Mouse (Mus musculus) hindbrain, embryonic 16.5 days (tissue): ENCODE results near the gene Sf3a3. TPM values are rescaled to one million over a fixed set of nuclear protein-coding genes. Genes with fewer than 3 reads are reported as not detected.
"Not testable (repeated sequence)": the region's sequence is repeated elsewhere in the genome, so short reads cannot be mapped to it uniquely, and the experiment has no call there.

Experiments used
- ATAC-seq: fragments of 200-750 bp; cut with Nextera tagmentation; 2 replicates; pipeline ENCODE4 v1.8.0; 2017; ENCODE audit warnings: moderate TSS enrichment, moderate library complexity
- H3K27ac ChIP-seq: fragments of 300-500 bp; sonication (generic); 2 replicates; pipeline ENCODE4 v1.5.1; 2014; ENCODE audit warnings: low read depth, mild to moderate bottlenecking, control low read depth, low read length, moderate library complexity
- H3K27me3 ChIP-seq: fragments of 300-500 bp; sonication (generic); replicated peaks from 2 replicates; pipeline ENCODE4 v1.6.1; 2014; ENCODE audit warnings: low read length; ENCODE audit not compliant: control insufficient read depth, insufficient read depth
- H3K36me3 ChIP-seq: fragments of 300-500 bp; sonication (generic); 2 replicates; pipeline ENCODE4 v1.6.1; 2014; ENCODE audit warnings: mild to moderate bottlenecking, low read length, moderate library complexity, mixed read lengths; ENCODE audit not compliant: control insufficient read depth, insufficient read depth
- H3K4me1 ChIP-seq: fragments of 300-500 bp; sonication (generic); 2 replicates; pipeline ENCODE4 v1.6.1; 2014; ENCODE audit warnings: low read depth, low read length; ENCODE audit not compliant: control insufficient read depth, insufficient read depth
- H3K4me2 ChIP-seq: fragments of 300-500 bp; sonication (generic); 2 replicates; pipeline ENCODE4 v1.6.1; 2014; ENCODE audit warnings: mild to moderate bottlenecking, low read length, control low read depth, moderate library complexity
- H3K4me3 ChIP-seq: fragments of 300-500 bp; sonication (generic); 2 replicates; pipeline ENCODE4 v1.5.1; 2014; ENCODE audit warnings: mild to moderate bottlenecking, low read length, control low read depth, moderate library complexity
- H3K9ac ChIP-seq: fragments of 300-500 bp; sonication (generic); 2 replicates; pipeline ENCODE4 v1.6.1; 2014; ENCODE audit warnings: low read depth, mild to moderate bottlenecking, control low read depth, low read length, moderate library complexity
- H3K9me3 ChIP-seq: fragments of 300-500 bp; sonication (generic); 2 replicates; pipeline ENCODE4 v1.6.1; 2014; ENCODE audit warnings: mild to moderate bottlenecking, low read length, moderate library complexity; ENCODE audit not compliant: control insufficient read depth
- WGBS: fragments of 180-500 bp; shearing (Covaris S2); extraction: QIAGEN DNeasy Blood & Tissue Kit; methylation state at CpG from one replicate; pipeline ENCODE4 v1.1.7; 2014; 5-methylcytosine and 5-hydroxymethylcytosine counted together
- polyA plus RNA-seq: library from polyadenylated mRNA; unstranded; fragments of >200 nt; fragmentation: Nextera tagmentation; extraction: Ambion mirVana; gene quantifications from 2 replicates; pipeline ENCODE4 v1.2.1, GENCODE M21; 2015

Sf3a3 gene
- polyA plus RNA-seq, 1 experiment from 2014 or later: 86.1 TPM

DNA sequence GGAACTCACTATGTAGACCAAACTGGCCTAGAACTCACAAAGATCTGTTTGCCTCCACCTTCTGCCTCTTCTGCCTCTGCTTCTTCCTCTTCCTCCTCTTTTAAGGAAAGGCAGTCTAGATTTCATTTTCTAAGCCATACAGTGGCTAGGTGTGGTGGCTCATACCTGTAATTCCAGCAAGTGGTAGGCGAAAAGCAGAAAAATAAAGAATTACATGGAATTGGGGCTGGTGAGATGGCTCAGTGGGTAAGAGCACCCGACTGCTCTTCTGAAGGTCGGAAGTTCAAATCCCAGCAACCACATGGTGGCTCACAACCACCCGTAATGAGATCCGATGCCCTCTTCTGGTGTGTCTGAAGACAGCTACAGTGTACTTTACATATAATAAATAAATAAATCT is 726 bp upstream of the Sf3a3 start:
- not testable (repeated sequence) for ATAC-seq, H3K4me2 ChIP-seq, H3K27ac ChIP-seq, H3K9ac ChIP-seq, H3K9me3 ChIP-seq, H3K4me3 ChIP-seq, H3K36me3 ChIP-seq
- 81% methylated on average over 5 of the region's 5 CpGs for WGBS
- peaks cover 17% of the 10 kb centered on the region for H3K4me1 ChIP-seq
- peaks cover 12% of the 10 kb centered on the region for H3K27me3 ChIP-seq

DNA sequence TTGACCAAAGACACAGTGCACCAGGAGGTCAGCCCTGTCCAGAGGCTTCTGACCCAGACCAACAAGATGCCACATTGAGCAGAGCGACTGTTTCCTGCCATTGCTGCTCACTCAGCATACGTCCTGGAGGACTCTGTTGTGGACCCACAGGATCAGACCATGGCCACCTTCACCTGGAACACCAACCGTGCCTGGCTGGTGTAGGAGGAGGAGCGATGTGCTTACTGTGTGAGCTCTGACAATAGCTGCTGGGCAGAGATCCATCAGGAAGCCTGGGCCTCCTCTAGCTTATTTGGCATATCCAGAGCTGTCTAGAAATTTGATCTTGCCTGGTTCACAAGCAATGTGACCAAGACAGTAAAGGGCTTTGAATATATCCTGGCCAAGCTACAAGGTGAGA is 4.5 kb downstream of the Sf3a3 start:
- no peak overlapping the region for H3K4me2 ChIP-seq
- H3K27ac ChIP-seq: no peak overlapping the region
- H3K4me1 ChIP-seq: peaks cover 13% of the 10 kb centered on the region
- no peak overlapping the region for H3K9ac ChIP-seq
- H3K27me3 ChIP-seq: no peaks in the 10 kb centered on the region
- no peaks in the 10 kb centered on the region for H3K9me3 ChIP-seq
- peaks cover 37% of the 10 kb centered on the region for H3K36me3 ChIP-seq
- ATAC-seq: no peak
- H3K4me3 ChIP-seq: no peak overlapping the region
- WGBS: 95% methylated on average over 4 of the region's 4 CpGs

- H3K9me3 ChIP-seq: no peaks in the 10 kb centered on the region
- 82% methylated on average over 6 of the region's 6 CpGs for WGBS
- no peak overlapping the region for H3K4me3 ChIP-seq
- peaks cover 66% of the 10 kb centered on the region for H3K36me3 ChIP-seq
- no peak overlapping the region for H3K27ac ChIP-seq
- no peaks in the 10 kb centered on the region for H3K4me1 ChIP-seq
- ATAC-seq: no peak
- no peak overlapping the region for H3K9ac ChIP-seq
- no peaks in the 10 kb centered on the region for H3K27me3 ChIP-seq
- no peak overlapping the region for H3K4me2 ChIP-seq
These were observed 11.5 kb downstream of the Sf3a3 start for GRCm38 (mm10) chr4:124726121-124726520.

GRCm38 (mm10) chr4:124736952-124737351 is 22.4 kb downstream of the Sf3a3 start:
- Histone ChIP-seq H3K9me3 (no peaks in the 10 kb centered on the region), H3K4me2 (no peak overlapping the region), H3K27me3 (no peaks in the 10 kb centered on the region), H3K9ac (no peak overlapping the region), H3K4me3 (no peak overlapping the region), H3K36me3 (peaks cover 5% of the 10 kb centered on the region), H3K4me1 (peaks cover 6% of the 10 kb centered on the region; the same call in 1 of the 2 replicates), H3K27ac (no peak overlapping the region)
- WGBS: 77% methylated on average over 2 of the region's 2 CpGs
- ATAC-seq: no peak

DNA sequence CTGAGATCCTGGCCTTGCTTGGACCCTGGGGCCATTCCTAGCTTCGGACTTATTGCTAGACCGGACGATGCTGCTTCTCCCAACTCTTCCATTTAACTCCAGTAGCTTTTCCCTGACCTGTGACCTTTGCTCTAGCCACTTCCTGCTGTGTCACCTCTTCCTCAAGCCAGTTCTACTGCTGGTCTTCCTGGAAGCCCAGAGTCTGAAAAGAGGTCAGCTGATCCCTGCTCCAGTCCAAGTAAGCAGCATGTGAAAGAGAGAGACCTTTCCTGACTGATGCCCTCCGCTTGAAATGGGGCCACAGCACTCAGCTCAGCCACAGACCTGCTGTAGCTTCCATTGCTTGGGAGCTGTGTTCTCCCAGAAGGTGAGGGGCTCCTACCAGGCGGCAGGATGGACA is 22.9 kb downstream of the Sf3a3 start:
- H3K4me1 ChIP-seq: peaks cover 11% of the 10 kb centered on the region
- WGBS: 87% methylated on average over 5 of the region's 5 CpGs

DNA sequence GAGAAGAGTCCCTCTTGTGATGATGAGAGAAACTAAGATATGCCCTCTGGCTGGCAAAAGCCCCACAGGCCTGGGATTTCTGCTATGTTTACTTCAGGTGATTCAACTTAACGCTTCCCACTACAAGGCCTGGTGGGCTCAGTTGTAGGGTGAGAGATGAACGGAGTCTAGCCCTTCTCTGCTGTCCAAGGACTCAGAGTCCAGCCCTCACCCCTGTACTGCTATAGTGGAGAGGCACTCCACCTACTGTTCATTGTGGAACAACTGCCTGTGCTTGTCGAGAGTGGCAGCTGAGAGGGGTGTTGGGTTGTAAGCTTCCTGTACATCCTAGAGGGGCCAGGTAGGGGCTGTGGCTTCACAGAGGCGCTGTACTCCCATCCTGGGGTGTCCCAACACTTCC is 23.4 kb downstream of the Sf3a3 start:
- H3K4me3 ChIP-seq: no peak overlapping the region
- no peak for ATAC-seq

More for the DNA sequence above, 22.9 kb downstream of the Sf3a3 start:
- Histone ChIP-seq H3K9ac (no peak overlapping the region), H3K27ac (no peak overlapping the region), H3K27me3 (no peaks in the 10 kb centered on the region), H3K36me3 (0 out of 2 replicates have a peak, but pooled peaks cover 3% of the 10 kb centered on the region), H3K4me2 (no peak overlapping the region), H3K4me3 (no peak overlapping the region), H3K9me3 (no peaks in the 10 kb centered on the region)
- ATAC-seq: no peak

DNA sequence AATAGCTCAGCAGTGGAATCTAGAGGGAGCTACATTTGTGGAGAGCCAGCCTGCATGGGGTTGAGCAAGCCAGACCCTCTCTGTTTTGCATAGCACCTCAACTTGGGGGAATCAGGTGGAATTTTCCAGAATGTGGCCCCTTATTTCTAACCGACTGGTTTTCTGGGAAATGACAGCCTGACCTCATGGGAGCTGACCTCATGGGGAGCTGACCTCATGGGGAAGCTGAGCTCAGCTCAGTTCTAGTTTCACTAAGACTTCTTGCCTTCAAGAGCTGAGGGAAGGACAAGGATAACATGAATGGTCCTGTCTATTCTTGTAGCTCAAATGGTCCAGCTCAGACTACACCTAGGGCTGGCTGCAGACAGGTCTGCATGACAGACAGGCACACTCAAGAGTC is 24.2 kb downstream of the Sf3a3 start:
- Histone ChIP-seq H3K36me3 (no peaks in the 10 kb centered on the region), H3K9me3 (no peaks in the 10 kb centered on the region), H3K4me1 (peaks cover 14% of the 10 kb centered on the region), H3K27me3 (no peaks in the 10 kb centered on the region), H3K9ac (no peak overlapping the region), H3K27ac (no peak overlapping the region), H3K4me3 (no peak overlapping the region), H3K4me2 (no peak overlapping the region)
- ATAC-seq: no peak
- WGBS: 60% methylated on average over 1 of the region's 1 CpGs

More for the DNA sequence above, 23.4 kb downstream of the Sf3a3 start:
- peaks cover 14% of the 10 kb centered on the region for H3K4me1 ChIP-seq
- no peak overlapping the region for H3K9ac ChIP-seq
- 0 out of 2 replicates have a peak, but pooled peaks cover 3% of the 10 kb centered on the region for H3K36me3 ChIP-seq
- H3K4me2 ChIP-seq: no peak overlapping the region
- H3K9me3 ChIP-seq: no peaks in the 10 kb centered on the region
- 70% methylated on average over 4 of the region's 4 CpGs for WGBS
- no peak overlapping the region for H3K27ac ChIP-seq
- no peaks in the 10 kb centered on the region for H3K27me3 ChIP-seq

GRCm38 (mm10) chr4:124741376-124742343 is 27.1 kb downstream of the Sf3a3 start, which contains the start of gene Inpp5b:
TSS of gene Inpp5b (plus strand) at chr4:124741850.
- Histone ChIP-seq H3K27ac (peak within 1 kb of the TSS; percentile 35; the same call in 1 of the 2 replicates), H3K27me3 (no peaks in the 10 kb centered on the region), H3K9ac (peak within 1 kb of the TSS; percentile 83), H3K4me3 (peak within 1 kb of the TSS; percentile 67), H3K36me3 (0 out of 2 replicates have a peak, but pooled peaks cover 2% of the 10 kb centered on the region), H3K4me1 (peaks cover 14% of the 10 kb centered on the region), H3K9me3 (no peaks in the 10 kb centered on the region), H3K4me2 (peak within 1 kb of the TSS; percentile 83)
- ATAC-seq: peak; percentile 92
- 16% methylated on average over 25 of the region's 25 CpGs for WGBS

GRCm38 (mm10) chr4:124742839-124743238 is 28.3 kb downstream of the Sf3a3 start:
- H3K4me2 ChIP-seq: peak overlapping the region; percentile 83
- 0 out of 2 replicates have a peak, but pooled peaks cover 7% of the 10 kb centered on the region for H3K36me3 ChIP-seq
- no peak for ATAC-seq
- WGBS: 87% methylated on average over 11 of the region's 11 CpGs
- no peak overlapping the region for H3K9ac ChIP-seq
- no peaks in the 10 kb centered on the region for H3K27me3 ChIP-seq
- no peaks in the 10 kb centered on the region for H3K9me3 ChIP-seq
- H3K27ac ChIP-seq: no peak overlapping the region
- H3K4me1 ChIP-seq: peaks cover 11% of the 10 kb centered on the region
- no peak overlapping the region for H3K4me3 ChIP-seq
